Mouse (Mus musculus) spleen, adult 2 months (tissue): ENCODE results near the gene Myo6. TPM values are rescaled to one million over a fixed set of nuclear protein-coding genes. Genes with fewer than 3 reads are reported as not detected.

Source experiments
- DNase-seq, 2 experiments: peaks; one replicate each; pipeline versions ENCODE4 v3.0.0 to v3.0.0-alpha.2; 2012 to 2021; ENCODE audit warnings: low spot score in 2 of 2, low read depth in 1 of 2
- H3K27ac ChIP-seq: fragments of 200-500 bp; 2 replicates; pipeline ENCODE4 v1.5.1; 2012; ENCODE audit warnings: low read length, inconsistent platforms; ENCODE audit not compliant: insufficient read depth
- H3K27me3 ChIP-seq: fragments of 200-500 bp; 2 replicates; pipeline ENCODE4 v1.6.1; 2012; ENCODE audit warnings: mild to moderate bottlenecking, moderate library complexity, low read length, inconsistent platforms; ENCODE audit not compliant: control insufficient read depth, insufficient read depth
- H3K36me3 ChIP-seq: fragments of 200-500 bp; 2 replicates; pipeline ENCODE4 v1.6.1; 2012; ENCODE audit warnings: mild to moderate bottlenecking, low read length, inconsistent platforms; ENCODE audit not compliant: control insufficient read depth, insufficient read depth
- H3K4me1 ChIP-seq: fragments of 200-500 bp; 2 replicates; pipeline ENCODE4 v1.6.1; 2011; ENCODE audit warnings: inconsistent platforms; ENCODE audit not compliant: control insufficient read depth, insufficient read depth, insufficient read length
- H3K4me3 ChIP-seq: fragments of 200-500 bp; 2 replicates; pipeline ENCODE4 v1.5.1; 2011; ENCODE audit warnings: mild to moderate bottlenecking, inconsistent platforms; ENCODE audit not compliant: insufficient read depth, insufficient read length; ENCODE audit errors: extremely low read depth
- CTCF ChIP-seq: fragments of 200-500 bp; IDR thresholded peaks from 2 replicates; pipeline ENCODE4 v1.5.1; 2011; ENCODE audit warnings: mild to moderate bottlenecking, inconsistent platforms; ENCODE audit not compliant: insufficient read depth, insufficient read length, insufficient replicate concordance; ENCODE audit errors: extremely low read depth
- POLR2A ChIP-seq: fragments of 200-500 bp; IDR thresholded peaks from 2 replicates; pipeline ENCODE4 v1.6.1; 2011; ENCODE audit warnings: low read depth, low read length, inconsistent platforms
- WGBS: fragments of 180-500 bp; shearing (Covaris S2); methylation state at CpG from one replicate; pipeline ENCODE4 v1.1.7; 2018; 5-methylcytosine and 5-hydroxymethylcytosine counted together
- polyA plus RNA-seq: library from polyadenylated mRNA; depleted of rRNA; stranded (reverse); fragments of >200 nt; gene quantifications from 2 replicates; pipeline ENCODE4 v1.2.3, GENCODE M21; 2012

Myo6 gene
- polyA plus RNA-seq, 1 experiment, result 3.5 TPM

DNA sequence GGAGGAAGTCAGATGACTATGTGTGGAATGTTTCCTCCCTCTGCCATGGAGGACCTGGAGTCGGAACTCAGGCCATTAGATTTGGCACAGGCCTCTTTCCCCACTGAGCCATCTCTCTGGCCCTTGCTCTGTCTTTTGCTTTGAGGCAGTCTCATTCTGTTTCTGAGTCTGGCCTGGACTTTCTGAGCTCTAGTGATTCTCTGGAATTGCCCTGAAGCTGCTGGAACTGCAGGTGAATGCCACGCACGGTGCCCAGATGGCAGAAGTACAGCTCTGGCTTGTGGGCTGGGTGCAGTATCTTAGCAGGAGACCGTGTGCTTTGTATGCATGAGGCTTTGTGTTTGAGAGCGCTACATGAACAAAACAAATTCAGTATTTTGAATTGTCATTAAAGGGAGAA is 5.9 kb upstream of the Myo6 start:
- Histone ChIP-seq H3K27me3 (0 out of 2 replicates have a peak, but pooled peaks cover 1% of the 10 kb centered on the region), H3K36me3 (no peaks in the 10 kb centered on the region), H3K4me3 (no peak overlapping the region), H3K27ac (no peak overlapping the region), H3K4me1 (peaks cover 5% of the 10 kb centered on the region; the same call in 1 of the 2 replicates)
- no peak for TF ChIP-seq CTCF
- TF ChIP-seq POLR2A, result no peak
- 89% methylated on average over 5 of the region's 5 CpGs for WGBS
- no peak for DNase-seq

DNA sequence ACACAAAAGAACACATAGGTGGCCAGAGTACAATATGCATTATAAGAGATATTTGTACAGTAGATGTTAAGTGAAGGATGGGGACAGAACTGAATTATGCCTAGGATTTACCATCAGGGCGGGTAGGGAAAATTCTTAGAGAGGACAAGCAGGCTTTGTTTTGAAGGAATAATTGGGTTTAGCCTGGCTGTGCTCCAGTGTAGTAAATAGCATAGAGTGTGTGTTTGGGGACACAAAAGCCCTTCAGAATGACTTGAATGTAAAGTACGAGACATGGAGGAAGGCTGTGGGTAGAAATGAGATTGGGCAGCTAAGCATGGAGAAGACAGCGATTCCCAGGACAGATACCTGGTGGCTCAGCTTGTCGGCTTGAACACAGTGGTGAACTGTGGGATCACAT is 3.4 kb upstream of the Myo6 start:
- Histone ChIP-seq H3K27me3 (0 out of 2 replicates have a peak, but pooled peaks cover 1% of the 10 kb centered on the region), H3K27ac (no peak overlapping the region), H3K4me1 (peaks cover 7% of the 10 kb centered on the region), H3K36me3 (no peaks in the 10 kb centered on the region), H3K4me3 (no peak overlapping the region)
- 92% methylated on average over 4 of the region's 4 CpGs for WGBS
- TF ChIP-seq POLR2A (no peak), CTCF (no peak)
- no peak for DNase-seq

DNA sequence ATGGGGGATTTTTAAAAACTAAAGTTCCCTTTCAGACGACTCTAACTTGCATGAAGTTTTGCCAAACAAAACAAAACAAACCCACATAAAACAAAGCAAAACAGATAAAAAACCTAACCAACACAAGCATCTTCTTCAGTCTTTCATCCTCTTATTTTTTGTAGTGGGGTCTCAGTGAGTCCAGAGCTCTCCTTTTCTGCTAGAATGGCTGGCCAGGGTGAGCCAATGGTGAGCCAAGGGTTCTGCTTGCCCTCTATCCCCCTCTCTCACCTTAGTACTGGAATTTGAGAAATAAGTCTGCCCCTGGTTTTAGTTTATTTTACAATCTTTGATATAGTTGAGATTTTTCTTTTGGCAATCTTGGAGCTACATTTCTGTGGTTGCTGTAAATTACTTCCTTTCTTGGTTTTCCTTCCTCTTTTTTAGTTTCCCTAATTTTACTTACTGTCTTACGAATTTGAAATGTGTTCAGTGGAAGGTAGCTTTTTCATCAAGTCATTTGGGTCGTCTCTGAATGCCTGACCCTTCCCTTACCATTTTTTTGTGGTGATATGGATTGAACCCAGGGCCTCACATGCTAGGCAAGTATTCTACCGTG is 1.6 kb upstream of the Myo6 start:
- H3K4me3 ChIP-seq, result no peak overlapping the region
- TF ChIP-seq CTCF (no peak), POLR2A (no peak)
- 22% methylated on average over 4 of the region's 4 CpGs for WGBS

DNA sequence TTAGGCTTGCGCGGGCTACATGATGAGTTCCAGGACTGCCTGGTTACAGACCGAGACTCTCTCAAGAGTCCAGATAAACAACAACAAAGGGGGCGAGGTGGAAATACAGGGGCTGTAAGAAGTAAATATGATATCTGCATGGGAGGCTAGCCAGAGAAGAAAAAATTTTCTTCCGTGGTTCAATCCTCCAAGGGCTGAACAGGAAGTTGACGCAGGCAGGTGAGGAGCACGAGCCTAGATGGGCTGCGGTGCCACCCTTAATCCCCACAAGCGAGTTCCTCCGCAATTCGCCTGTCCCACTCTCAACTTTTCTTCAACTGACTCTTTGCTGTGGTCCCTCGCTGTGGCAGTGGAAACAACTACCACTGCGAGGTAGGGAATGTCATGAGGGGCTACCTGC is 640 bp upstream of the Myo6 start:
- DNase-seq, result peak in 1 of 2 experiments; percentile 48
- 0 out of 2 replicates have a peak, but pooled peaks cover 1% of the 10 kb centered on the region for H3K27me3 ChIP-seq
- TF ChIP-seq POLR2A (no peak), CTCF (no peak)
- H3K4me1 ChIP-seq, result peaks cover 7% of the 10 kb centered on the region
- WGBS, result 4% methylated on average over 13 of the region's 13 CpGs
- H3K27ac ChIP-seq, result no peak overlapping the region
- H3K36me3 ChIP-seq, result no peaks in the 10 kb centered on the region
- peak overlapping the region; percentile 77 for H3K4me3 ChIP-seq

More for the DNA sequence above, 1.6 kb upstream of the Myo6 start:
- Histone ChIP-seq H3K27ac (no peak overlapping the region), H3K27me3 (0 out of 2 replicates have a peak, but pooled peaks cover 1% of the 10 kb centered on the region), H3K36me3 (no peaks in the 10 kb centered on the region), H3K4me1 (peaks cover 7% of the 10 kb centered on the region)
- no peak for DNase-seq

DNA sequence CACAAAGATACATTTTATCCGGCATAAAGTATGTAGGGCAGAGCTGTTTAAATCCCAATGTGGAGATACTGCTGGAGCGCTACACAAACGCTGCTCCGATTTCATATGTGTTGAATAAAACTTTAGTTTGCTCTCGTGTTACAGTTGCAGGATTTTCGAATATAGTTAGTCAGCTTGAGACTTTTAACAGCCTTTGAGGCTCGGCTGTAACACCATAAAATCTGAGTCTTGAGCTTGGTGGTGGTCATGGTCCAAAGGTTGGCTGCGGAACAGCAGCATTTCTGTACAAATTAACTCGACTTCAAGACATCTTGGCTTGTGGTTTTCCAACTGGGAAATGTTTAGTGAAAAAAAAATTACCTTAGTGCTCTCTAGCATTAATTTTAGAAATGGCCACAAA is 859 bp downstream of the Myo6 start:
- Histone ChIP-seq H3K4me3 (no peak overlapping the region), H3K27ac (no peak overlapping the region), H3K27me3 (0 out of 2 replicates have a peak, but pooled peaks cover under 1% of the 10 kb centered on the region), H3K4me1 (peaks cover 7% of the 10 kb centered on the region), H3K36me3 (no peaks in the 10 kb centered on the region)
- no peak for DNase-seq
- TF ChIP-seq POLR2A (no peak), CTCF (no peak)
- 48% methylated on average over 9 of the region's 9 CpGs for WGBS

DNA sequence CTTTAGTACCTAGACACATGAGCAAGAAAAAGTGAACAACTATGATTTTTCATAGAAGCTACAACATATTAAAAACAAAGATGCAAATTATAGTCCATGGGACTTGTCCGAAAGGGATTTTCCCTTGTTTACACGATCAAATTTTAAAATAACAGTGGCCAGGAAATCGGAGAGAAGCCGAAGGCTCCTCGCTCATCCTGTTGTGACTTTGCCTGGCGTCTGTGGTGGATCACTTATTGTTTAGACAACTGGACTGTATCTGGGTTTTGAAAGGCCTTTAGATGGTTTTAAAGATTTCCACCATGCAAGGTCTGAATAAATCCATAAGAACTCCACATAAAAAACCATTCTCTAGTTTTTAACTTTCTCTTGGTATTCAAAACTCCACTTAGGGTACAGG is 1.6 kb downstream of the Myo6 start:
- Histone ChIP-seq H3K4me1 (peaks cover 7% of the 10 kb centered on the region), H3K27me3 (no peaks in the 10 kb centered on the region), H3K27ac (no peak overlapping the region), H3K36me3 (no peaks in the 10 kb centered on the region), H3K4me3 (no peak overlapping the region)
- WGBS, result 77% methylated on average over 6 of the region's 6 CpGs
- TF ChIP-seq CTCF, result no peak
- DNase-seq, result no peak

DNA sequence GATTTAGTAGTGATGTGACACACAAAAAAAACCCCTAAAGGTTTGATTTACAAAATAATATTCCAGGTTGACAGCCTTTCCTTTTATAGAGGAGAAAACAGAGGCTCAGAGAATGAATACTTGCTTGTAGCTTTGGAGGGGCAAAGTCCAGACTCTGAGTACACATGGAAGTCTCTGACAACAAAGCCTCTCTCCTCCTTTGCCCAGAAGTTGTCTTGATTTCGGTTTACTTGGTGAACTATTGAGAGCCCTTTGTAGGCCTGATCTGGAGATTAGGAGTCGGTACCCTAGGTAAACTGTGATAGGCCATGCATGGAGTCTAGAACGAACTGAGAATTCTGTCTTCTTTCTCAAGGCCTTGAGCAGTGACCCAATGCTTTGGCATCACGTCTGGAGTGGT is 2.3 kb downstream of the Myo6 start:
- WGBS, result 88% methylated on average over 4 of the region's 4 CpGs
- H3K4me3 ChIP-seq, result no peak overlapping the region
- TF ChIP-seq POLR2A, result no peak
- no peak for TF ChIP-seq CTCF
- peaks cover 7% of the 10 kb centered on the region for H3K4me1 ChIP-seq
- no peaks in the 10 kb centered on the region for H3K27me3 ChIP-seq
- no peak for DNase-seq
- H3K27ac ChIP-seq, result no peak overlapping the region
- H3K36me3 ChIP-seq, result no peaks in the 10 kb centered on the region
